Mouse (Mus musculus) small intestine, adult 2 months (tissue): ENCODE data around the gene Marveld2.

ENCODE experiments used
- CTCF ChIP-seq: fragments of 200-500 bp; IDR thresholded peaks from 2 replicates; pipeline ENCODE4 v1.5.1; 2012; ENCODE audit warnings: low read depth, mild to moderate bottlenecking, control low read depth, inconsistent platforms, low read length, moderate library complexity, mixed read lengths; ENCODE audit not compliant: insufficient replicate concordance, insufficient read length; ENCODE audit errors: extremely low read depth
- POLR2A ChIP-seq: fragments of 200-500 bp; IDR thresholded peaks from 2 replicates; pipeline ENCODE4 v1.6.1; 2012; ENCODE audit warnings: low read depth, mild to moderate bottlenecking, control low read depth, inconsistent platforms, low read length, moderate library complexity

DNA sequence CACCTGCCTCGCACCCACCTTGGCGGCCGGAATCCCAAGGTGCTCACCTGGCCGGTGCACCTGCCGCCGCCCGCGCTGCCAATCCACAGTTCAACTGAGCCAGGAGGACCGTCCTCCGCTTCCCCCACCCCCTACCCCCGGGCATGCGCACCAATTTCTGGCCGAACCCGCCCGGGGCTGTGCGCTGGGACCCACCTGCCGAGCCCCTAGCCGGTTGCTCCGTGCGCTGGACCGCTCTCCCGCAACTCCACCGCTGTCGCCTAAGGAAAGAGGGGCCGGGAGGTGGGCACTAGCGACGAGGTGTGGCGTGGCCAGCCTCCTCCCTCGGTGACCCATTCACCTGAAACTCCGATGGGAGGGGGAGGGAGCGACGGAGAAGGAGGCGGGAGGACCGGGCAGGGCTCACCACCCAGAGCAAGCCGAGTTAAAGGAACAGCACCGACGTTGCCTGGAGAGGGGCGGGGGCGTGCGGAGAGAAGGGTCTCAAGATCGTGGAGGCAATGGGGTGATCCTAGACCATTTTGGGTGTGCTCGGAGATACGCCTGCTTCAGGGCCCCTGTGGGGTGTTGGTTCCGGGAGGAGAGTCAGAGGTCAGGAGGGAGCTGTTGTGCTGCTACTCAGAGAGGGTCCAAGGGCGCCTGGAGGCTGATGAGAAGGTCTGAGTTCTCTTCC is 64.3 kb downstream of the Marveld2 start, which contains the start of gene Ocln:
- TF ChIP-seq CTCF = no peak
- no peak; the same call in 1 of the 2 replicates for TF ChIP-seq POLR2A
